Mouse (Mus musculus) MEL (cell line): ENCODE data around the gene Mlxip.

ENCODE experiments used
- BHLHE40 ChIP-seq: IDR thresholded peaks from 2 replicates; pipeline ENCODE4 v1.6.1; 2012; ENCODE audit warnings: low read depth, mild to moderate bottlenecking, inconsistent platforms, low read length, improper control_type of control experiment, borderline replicate concordance
- CTCF ChIP-seq, 3 experiments: IDR thresholded peaks in 2 of 3; conservative IDR thresholded peaks in 1 of 3; 2 replicates each; pipeline ENCODE4 v1.5.1; 2011 to 2012; ENCODE audit warnings: low read length in 3 of 3, low read depth in 2 of 3, mild to moderate bottlenecking in 2 of 3, improper control_type of control experiment in 1 of 3, inconsistent platforms in 1 of 3, mixed read lengths in 1 of 3, moderate library complexity in 1 of 3; ENCODE audit not compliant: control insufficient read depth in 1 of 3, insufficient read depth in 1 of 3, poor library complexity in 1 of 3, severe bottlenecking in 1 of 3
- E2F4 ChIP-seq: IDR thresholded peaks from 2 replicates; pipeline ENCODE4 v1.6.1; 2011; ENCODE audit warnings: low read depth, low read length, improper control_type of control experiment, borderline replicate concordance
- EP300 ChIP-seq, 2 experiments: IDR thresholded peaks; 2 replicates each; pipeline ENCODE4 v1.6.1; 2011; ENCODE audit warnings: improper control_type of control experiment in 2 of 2, low read length in 2 of 2, low read depth in 1 of 2, mild to moderate bottlenecking in 1 of 2
- GATA1 ChIP-seq: IDR thresholded peaks from 2 replicates; pipeline ENCODE4 v1.6.1; 2011; ENCODE audit warnings: low read depth, low read length, improper control_type of control experiment
- KAT2A ChIP-seq: conservative IDR thresholded peaks from 2 replicates; pipeline ENCODE4 v1.6.1; 2012; ENCODE audit warnings: low read depth, low read length, improper control_type of control experiment, inconsistent platforms
- MAFK ChIP-seq: IDR thresholded peaks from 2 replicates; pipeline ENCODE4 v1.6.1; 2011; ENCODE audit warnings: low read depth, mild to moderate bottlenecking, low read length, improper control_type of control experiment, borderline replicate concordance
- MXI1 ChIP-seq: IDR thresholded peaks from 2 replicates; pipeline ENCODE4 v1.6.1; 2011; ENCODE audit warnings: mild to moderate bottlenecking, low read depth, low read length, improper control_type of control experiment
- POLR2A ChIP-seq, 2 experiments: IDR thresholded peaks; 2 replicates each; pipeline ENCODE4 v1.6.1; 2011 to 2012; ENCODE audit warnings: low read length in 2 of 2, mild to moderate bottlenecking in 2 of 2, control low read depth in 1 of 2, improper control_type of control experiment in 1 of 2, low read depth in 1 of 2, moderate library complexity in 1 of 2; ENCODE audit not compliant: control insufficient read depth in 1 of 2, insufficient read depth in 1 of 2, poor library complexity in 1 of 2
- TCF12 ChIP-seq: IDR thresholded peaks from 2 replicates; pipeline ENCODE4 v1.6.1; 2014; ENCODE audit warnings: low read depth, mild to moderate bottlenecking, inconsistent platforms, low read length, improper control_type of control experiment, moderate library complexity
- ZC3H11A ChIP-seq: IDR thresholded peaks from 2 replicates; pipeline ENCODE4 v1.6.1; 2012; ENCODE audit warnings: low read depth, mild to moderate bottlenecking, inconsistent platforms, low read length, improper control_type of control experiment
- ZMIZ1 ChIP-seq: IDR thresholded peaks from 2 replicates; pipeline ENCODE4 v1.6.1; 2012; ENCODE audit warnings: low read depth, mild to moderate bottlenecking, inconsistent platforms, low read length, improper control_type of control experiment, moderate library complexity
- ZNF384 ChIP-seq: IDR thresholded peaks from 2 replicates; pipeline ENCODE4 v1.6.1; 2012; ENCODE audit warnings: low read depth, mild to moderate bottlenecking, inconsistent platforms, low read length, improper control_type of control experiment

GRCm38 (mm10) chr5:123501973-123502372 is 107.4 kb downstream of the Mlxip start:
- no peak for TF ChIP-seq MAFK
- no peak for TF ChIP-seq MXI1
- no peak for TF ChIP-seq CTCF (IDR thresholded peaks at IDR 0.05 in 2 of 3, conservative IDR thresholded peaks at IDR 0.05 in 1 of 3; ENCODE audit: control insufficient read depth in 1 of 3, insufficient read depth in 1 of 3, low read depth in 2 of 3, low read length in 3 of 3, poor library complexity in 1 of 3, severe bottlenecking in 1 of 3)
- TF ChIP-seq EP300 (IDR thresholded peaks at IDR 0.05; ENCODE audit: low read depth in 1 of 2, low read length in 2 of 2) = no peak
- TF ChIP-seq E2F4 = no peak
- no peak for TF ChIP-seq ZNF384
- TF ChIP-seq GATA1 = no peak
- TF ChIP-seq TCF12 = 0 out of 2 replicates have a peak, but pooled peaks have one; percentile 16
- TF ChIP-seq KAT2A = no peak
- no peak for TF ChIP-seq POLR2A (IDR thresholded peaks at IDR 0.05; ENCODE audit: control insufficient read depth in 1 of 2, insufficient read depth in 1 of 2, low read depth in 1 of 2, low read length in 2 of 2, poor library complexity in 1 of 2)
- TF ChIP-seq ZMIZ1 = no peak
- peak; percentile 42; the same call in 1 of the 2 replicates for TF ChIP-seq ZC3H11A
- TF ChIP-seq BHLHE40 = no peak
